Mouse (Mus musculus) granulocyte monocyte progenitor cell, adult 5-6 weeks (primary cell): ENCODE data around the gene Tbc1d8. TPM values are rescaled to one million over a fixed set of nuclear protein-coding genes. Genes with fewer than 3 reads are reported as not detected.

Source experiments
- ATAC-seq: replicated peaks from 2 replicates; pipeline ENCODE4 v1.8.0; 2016; ENCODE audit warnings: mild to moderate bottlenecking, moderate TSS enrichment, inconsistent platforms; ENCODE audit not compliant: poor library complexity, severe bottlenecking
- total RNA-seq, 2 experiments: library from RNA; stranded (forward) in 1 of 2; stranded (reverse) in 1 of 2; fragments of 200-712, 200-1000 nt in 1 of 2; fragments of >200 nt in 1 of 2; fragmentation: Nextera tagmentation in 1 of 2; gene quantifications; 2 replicates each; pipeline ENCODE4 v1.2.3; 2014 to 2017

The Tbc1d8 gene
- total RNA-seq, 2 experiments from 2014 or later = 9.7 to 44.5 TPM

GRCm38 (mm10) chr1:39373378-39373777, 105.2 kb downstream of the Tbc1d8 start:
- no peak for ATAC-seq

GRCm38 (mm10) chr1:39372220-39372843, 106.2 kb downstream of the Tbc1d8 start:
- ATAC-seq = no peak

GRCm38 (mm10) chr1:39370431-39370830, 108.1 kb downstream of the Tbc1d8 start:
- ATAC-seq = no peak

GRCm38 (mm10) chr1:39368267-39368841, 110.2 kb downstream of the Tbc1d8 start:
- no peak for ATAC-seq

GRCm38 (mm10) chr1:39367601-39368266, 110.8 kb downstream of the Tbc1d8 start, which contains the start of gene Rpl31:
Gene Rpl31, plus strand, starts transcription at chr1:39367842.
- peak; percentile 98 for ATAC-seq

- ATAC-seq = no peak
Observed at GRCm38 (mm10) chr1:39367045-39367444, 111.5 kb downstream of the Tbc1d8 start.

- ATAC-seq = no peak
Observed at GRCm38 (mm10) chr1:39365562-39365961, 113.0 kb downstream of the Tbc1d8 start.

GRCm38 (mm10) chr1:39362515-39362893, 116.1 kb downstream of the Tbc1d8 start:
- no peak for ATAC-seq

GRCm38 (mm10) chr1:39361754-39362514, 116.6 kb downstream of the Tbc1d8 start:
- ATAC-seq = no peak

- no peak for ATAC-seq
Observed at GRCm38 (mm10) chr1:39349427-39349826, 129.1 kb downstream of the Tbc1d8 start.

GRCm38 (mm10) chr1:39349001-39349400, 129.6 kb downstream of the Tbc1d8 start:
- ATAC-seq = no peak

GRCm38 (mm10) chr1:39344981-39345600, 133.5 kb downstream of the Tbc1d8 start:
- no peak for ATAC-seq

- ATAC-seq = no peak
Observed at GRCm38 (mm10) chr1:39343242-39343641, 135.3 kb downstream of the Tbc1d8 start.

- no peak for ATAC-seq
Observed at GRCm38 (mm10) chr1:39341807-39342206, 136.7 kb downstream of the Tbc1d8 start.

- peak; percentile 62 for ATAC-seq
Observed at GRCm38 (mm10) chr1:39340647-39341046, 137.9 kb downstream of the Tbc1d8 start.

GRCm38 (mm10) chr1:39340156-39340555, 138.4 kb downstream of the Tbc1d8 start:
- no peak for ATAC-seq

- ATAC-seq = no peak
Observed at GRCm38 (mm10) chr1:39339455-39339854, 139.1 kb downstream of the Tbc1d8 start.

- ATAC-seq = no peak
Observed at GRCm38 (mm10) chr1:39338831-39339230, 139.7 kb downstream of the Tbc1d8 start.

GRCm38 (mm10) chr1:39336788-39337187, 141.8 kb downstream of the Tbc1d8 start:
- no peak for ATAC-seq

- ATAC-seq = no peak
Observed at GRCm38 (mm10) chr1:39335561-39336196, 142.9 kb downstream of the Tbc1d8 start.
